Mouse (Mus musculus) olfactory bulb, adult 2 months (tissue): ENCODE measurements at regions not wholly inside any gene's neighbourhood (a gene's known extent, or its start where the extent isn't known, plus 50 kb on each side); places are given as distances from the start of the nearest gene placed in this dataset.

Source experiments
- H3K27ac ChIP-seq: fragments of 200-500 bp; 2 replicates; pipeline ENCODE4 v1.5.1; 2012; ENCODE audit warnings: low read depth, low read length; ENCODE audit not compliant: insufficient read depth
- H3K4me1 ChIP-seq: fragments of 200-500 bp; 2 replicates; pipeline ENCODE4 v1.6.1; 2012; ENCODE audit warnings: low read length; ENCODE audit not compliant: control insufficient read depth, insufficient read depth
- H3K4me3 ChIP-seq: fragments of 200-500 bp; 2 replicates; pipeline ENCODE4 v1.5.1; 2012; ENCODE audit warnings: mild to moderate bottlenecking, low read depth, low read length, moderate library complexity; ENCODE audit not compliant: insufficient read depth
- CTCF ChIP-seq: fragments of 200-500 bp; IDR thresholded peaks from 2 replicates; pipeline ENCODE4 v1.5.1; 2012; ENCODE audit warnings: low read depth, mild to moderate bottlenecking, low read length, moderate library complexity; ENCODE audit not compliant: insufficient read depth
- POLR2A ChIP-seq: fragments of 200-500 bp; IDR thresholded peaks from 2 replicates; pipeline ENCODE4 v1.6.1; 2012; ENCODE audit warnings: mild to moderate bottlenecking, low read depth, low read length, moderate library complexity; ENCODE audit not compliant: insufficient read depth
- WGBS: fragments of 180-500 bp; shearing (Covaris S2); methylation state at CpG from one replicate; pipeline ENCODE4 v1.1.7; 2018; 5-methylcytosine and 5-hydroxymethylcytosine counted together

GRCm38 (mm10) chr16:87172395-87172794 is 181.6 kb upstream of the N6amt1 start:
- H3K4me3 ChIP-seq: no peak overlapping the region
- 67% methylated on average over 4 of the region's 4 CpGs for WGBS
- TF ChIP-seq POLR2A: no peak
- TF ChIP-seq CTCF: no peak
- H3K27ac ChIP-seq: no peak overlapping the region
- no peaks in the 10 kb centered on the region for H3K4me1 ChIP-seq

DNA sequence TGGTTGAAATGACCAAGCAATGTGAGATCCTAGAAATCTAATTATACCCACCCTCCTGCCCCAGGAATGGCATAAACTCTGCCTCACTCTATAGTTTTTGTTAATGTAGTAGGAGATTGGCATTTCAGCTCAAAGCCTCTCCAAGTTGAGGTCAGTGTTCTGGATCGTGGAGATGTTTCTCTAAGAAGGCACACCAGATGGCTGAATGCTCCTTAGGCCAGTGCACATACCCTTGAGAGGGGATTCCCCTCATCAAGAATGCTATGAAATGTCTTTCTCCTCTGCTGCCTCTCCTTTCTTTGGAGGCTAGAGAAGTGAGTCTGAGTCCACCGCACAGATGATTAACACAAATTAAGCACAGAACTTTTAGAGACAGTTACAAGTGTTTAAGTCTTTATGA is 214.7 kb upstream of the N6amt1 start:
- no peaks in the 10 kb centered on the region for H3K4me1 ChIP-seq
- no peak for TF ChIP-seq CTCF
- no peak for TF ChIP-seq POLR2A
- 82% methylated on average over 2 of the region's 2 CpGs for WGBS
- H3K4me3 ChIP-seq: no peak overlapping the region
- H3K27ac ChIP-seq: no peak overlapping the region

DNA sequence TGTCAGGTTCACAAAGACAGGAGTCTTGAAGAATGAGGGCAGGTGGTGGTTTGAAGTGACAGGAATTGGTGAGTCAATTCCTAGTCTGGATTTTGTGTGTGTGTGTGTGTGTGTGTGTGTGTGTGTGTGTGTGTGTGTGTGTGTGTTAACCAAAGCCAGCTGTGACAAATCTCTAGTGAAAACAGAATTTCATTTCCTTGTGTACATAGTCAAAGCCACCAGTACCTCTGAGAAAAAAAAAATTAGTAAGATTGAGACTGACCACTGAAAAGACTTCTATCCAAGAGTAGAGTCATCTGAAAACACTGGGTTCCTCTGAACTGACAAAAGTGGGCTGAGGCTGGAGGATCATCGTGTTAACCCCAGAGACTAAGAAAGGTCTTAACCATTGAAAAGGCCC is 217.5 kb upstream of the N6amt1 start:
- 97% methylated on average over 1 of the region's 1 CpGs for WGBS
- no peak for TF ChIP-seq POLR2A
- TF ChIP-seq CTCF: no peak
- Histone ChIP-seq H3K4me3 (no peak overlapping the region), H3K27ac (no peak overlapping the region), H3K4me1 (no peaks in the 10 kb centered on the region)

DNA sequence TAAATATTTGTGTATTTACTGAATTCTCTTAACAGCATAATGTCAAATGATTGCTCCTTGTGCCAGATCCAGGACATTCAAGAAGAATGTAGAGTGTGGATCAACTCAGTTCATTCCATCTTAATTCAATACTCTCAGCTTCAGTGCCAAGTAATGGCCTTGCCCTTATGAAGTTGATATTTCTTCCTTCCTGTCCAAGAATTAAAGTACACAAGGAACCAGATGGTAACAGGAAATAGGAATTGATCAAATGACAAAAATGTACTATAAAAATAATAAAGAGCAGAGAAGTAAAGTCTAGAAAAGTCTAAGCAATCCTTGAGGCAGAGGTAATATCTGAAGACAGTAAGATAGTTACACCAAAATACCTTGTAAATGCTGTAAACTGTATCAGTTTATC is 219.5 kb upstream of the N6amt1 start:
- Histone ChIP-seq H3K4me1 (no peaks in the 10 kb centered on the region), H3K4me3 (no peak overlapping the region), H3K27ac (no peak overlapping the region)
- TF ChIP-seq POLR2A: no peak

DNA sequence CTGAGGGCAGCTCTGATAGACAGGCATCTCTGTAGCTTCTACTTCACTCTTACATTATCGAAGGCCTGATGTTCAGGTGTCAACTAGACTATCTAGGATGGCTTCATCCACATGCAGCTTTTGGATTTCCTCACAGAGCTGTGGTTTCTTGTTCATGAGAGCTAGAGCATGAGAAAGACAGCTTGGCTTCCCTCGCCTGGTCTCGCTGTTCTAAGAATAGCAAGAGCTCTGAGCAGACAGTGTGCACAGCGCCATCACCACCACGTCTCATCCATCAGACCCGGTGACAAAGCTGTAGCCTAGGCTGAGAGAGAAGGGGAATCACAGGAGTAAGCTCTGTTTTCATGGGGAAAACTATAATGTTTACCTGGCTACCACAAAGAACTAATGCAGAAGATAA is 220.1 kb upstream of the N6amt1 start:
- TF ChIP-seq CTCF (no peak), POLR2A (no peak)
- 85% methylated on average over 6 of the region's 6 CpGs for WGBS
- H3K4me3 ChIP-seq: no peak overlapping the region

DNA sequence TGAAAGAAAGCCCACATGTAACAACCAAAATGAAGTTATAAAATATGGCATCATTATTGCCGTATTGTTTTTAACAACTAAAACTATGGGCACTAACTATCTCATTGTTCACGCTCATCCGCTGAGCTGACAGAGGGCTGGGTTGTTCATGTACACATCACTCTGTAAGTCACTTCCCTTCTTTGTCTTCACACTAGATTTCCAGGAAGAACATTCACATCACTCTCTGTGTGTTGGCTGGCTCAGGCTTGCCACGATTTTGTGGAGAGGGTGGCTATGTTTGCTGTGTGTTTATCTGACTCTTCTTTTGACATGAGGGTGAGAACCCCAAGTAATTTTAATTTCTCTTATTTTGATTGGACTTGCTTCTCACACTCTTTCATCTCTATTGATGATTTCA is 221.9 kb upstream of the N6amt1 start:
- TF ChIP-seq POLR2A (no peak), CTCF (no peak)
- no peak overlapping the region for H3K27ac ChIP-seq
- H3K4me1 ChIP-seq: no peaks in the 10 kb centered on the region
- no peak overlapping the region for H3K4me3 ChIP-seq
- 81% methylated on average over 4 of the region's 4 CpGs for WGBS

More for the DNA sequence above, 220.1 kb upstream of the N6amt1 start:
- H3K27ac ChIP-seq: no peak overlapping the region
- H3K4me1 ChIP-seq: no peaks in the 10 kb centered on the region

DNA sequence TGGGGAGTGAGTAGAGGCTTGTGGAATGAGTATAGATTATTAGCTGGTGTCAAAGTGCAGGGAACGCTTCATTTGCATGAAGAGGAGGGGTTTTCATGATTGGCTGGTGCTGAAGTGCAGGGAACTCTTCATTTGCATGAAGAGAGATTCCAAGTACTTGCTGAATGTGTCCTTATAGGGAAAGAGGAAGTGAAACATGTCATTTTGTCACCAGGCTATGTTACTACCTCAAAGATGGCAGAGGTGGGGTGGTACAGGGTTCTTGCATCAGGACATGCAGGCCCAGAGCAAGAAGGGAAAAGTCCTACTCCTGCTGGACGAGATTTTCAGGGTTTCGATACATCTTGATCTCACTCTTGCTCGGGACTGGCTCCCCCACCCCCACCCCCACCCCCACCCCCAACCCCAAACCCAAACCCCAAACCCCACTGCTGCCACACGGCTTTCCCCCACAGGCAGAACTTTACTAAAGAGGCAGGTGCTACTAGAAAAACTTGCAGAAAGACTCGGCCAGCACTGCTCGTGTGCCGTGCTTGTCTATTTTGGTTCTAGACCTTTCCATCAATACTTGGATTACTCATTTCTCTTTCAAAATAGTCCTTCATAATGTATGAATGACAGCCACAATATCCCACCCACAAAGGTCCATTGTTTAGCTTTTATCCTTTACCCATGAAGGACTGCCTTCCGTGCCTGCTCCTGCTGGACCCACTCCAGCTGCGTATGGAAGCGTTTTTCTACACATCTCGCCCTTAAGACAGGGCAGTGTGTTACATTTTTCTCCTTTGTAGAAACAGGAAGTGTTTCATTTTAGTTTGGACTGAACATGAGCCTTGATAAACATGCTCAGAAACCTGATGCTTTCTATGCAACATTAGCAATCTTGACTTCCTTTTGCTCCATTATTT is 223.0 kb upstream of the N6amt1 start:
- WGBS: 71% methylated on average over 12 of the region's 12 CpGs
- Histone ChIP-seq H3K4me3 (no peak overlapping the region), H3K4me1 (no peaks in the 10 kb centered on the region), H3K27ac (no peak overlapping the region)
- TF ChIP-seq CTCF (no peak), POLR2A (no peak)

- H3K4me1 ChIP-seq: no peaks in the 10 kb centered on the region
- H3K27ac ChIP-seq: no peak overlapping the region
- no peak for TF ChIP-seq POLR2A
- TF ChIP-seq CTCF: no peak
- H3K4me3 ChIP-seq: no peak overlapping the region
- 71% methylated on average over 3 of the region's 3 CpGs for WGBS
Measured at GRCm38 (mm10) chr16:87129021-87129420, 225.0 kb upstream of the N6amt1 start.

GRCm38 (mm10) chr16:87128230-87128629 is 225.8 kb upstream of the N6amt1 start:
- peak overlapping the region; percentile 38 for H3K4me3 ChIP-seq

DNA sequence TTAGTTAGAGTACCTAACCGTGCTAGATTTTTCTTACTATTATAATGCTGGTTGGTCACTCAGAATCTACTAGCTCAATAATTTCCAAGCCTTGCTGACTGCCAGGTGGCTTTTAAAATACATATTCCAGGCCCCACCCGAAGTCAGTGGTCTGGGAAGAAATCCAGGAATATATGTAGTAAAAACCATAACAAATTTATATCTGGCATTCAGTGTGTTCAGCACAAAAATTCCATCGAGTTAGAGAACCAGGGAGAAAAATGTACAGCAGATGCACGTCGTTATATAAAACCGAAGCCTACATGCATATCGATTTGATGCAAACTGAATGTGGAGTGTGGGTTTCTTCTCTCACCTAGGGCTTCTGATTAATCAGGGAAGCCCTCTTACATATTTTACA is 229.5 kb upstream of the N6amt1 start:
- no peak for TF ChIP-seq POLR2A
- TF ChIP-seq CTCF: no peak
- H3K4me3 ChIP-seq: no peak overlapping the region
- no peak overlapping the region for H3K27ac ChIP-seq
- no peaks in the 10 kb centered on the region for H3K4me1 ChIP-seq
- WGBS: 91% methylated on average over 7 of the region's 7 CpGs

More at GRCm38 (mm10) chr16:87128230-87128629, 225.8 kb upstream of the N6amt1 start:
- Histone ChIP-seq H3K27ac (no peak overlapping the region), H3K4me1 (no peaks in the 10 kb centered on the region)
- 16% methylated on average over 13 of the region's 13 CpGs for WGBS
- no peak for TF ChIP-seq POLR2A
- TF ChIP-seq CTCF: no peak
